Mouse (Mus musculus) lung, postnatal 0 days (tissue): ENCODE data around the gene Khdrbs2. TPM values are rescaled to one million over a fixed set of nuclear protein-coding genes. Genes with fewer than 3 reads are reported as not detected.

ENCODE experiments used
- ATAC-seq: fragments of 200-750 bp; cut with Nextera tagmentation; 2 replicates; pipeline ENCODE4 v1.8.0; 2017; ENCODE audit warnings: moderate library complexity
- DNase-seq: peaks from one replicate; pipeline ENCODE4 v3.0.0-alpha.2; 2016; ENCODE audit warnings: low spot score
- H3K27ac ChIP-seq: fragments of 300-500 bp; sonication (generic); 2 replicates; pipeline ENCODE4 v1.5.1; 2014; ENCODE audit warnings: antibody characterized with exemption, mild to moderate bottlenecking, low read length, mixed read lengths
- H3K27me3 ChIP-seq: fragments of 300-500 bp; sonication (generic); replicated peaks from 2 replicates; pipeline ENCODE4 v1.6.1; 2014; ENCODE audit warnings: low read length, mixed read lengths; ENCODE audit not compliant: insufficient read depth
- H3K36me3 ChIP-seq: fragments of 300-500 bp; sonication (generic); 2 replicates; pipeline ENCODE4 v1.6.1; 2014; ENCODE audit warnings: low read length, mixed read lengths; ENCODE audit not compliant: insufficient read depth
- H3K4me1 ChIP-seq: fragments of 300-500 bp; sonication (generic); 2 replicates; pipeline ENCODE4 v1.6.1; 2014; ENCODE audit warnings: antibody characterized with exemption, low read depth, low read length, mixed read lengths; ENCODE audit not compliant: insufficient read depth
- H3K4me2 ChIP-seq: fragments of 300-500 bp; sonication (generic); replicated peaks from 2 replicates; pipeline ENCODE4 v1.6.1; 2014; ENCODE audit warnings: low read depth, mild to moderate bottlenecking, low read length, moderate library complexity, mixed read lengths
- H3K4me3 ChIP-seq: fragments of 300-500 bp; sonication (generic); 2 replicates; pipeline ENCODE4 v1.5.1; 2014; ENCODE audit warnings: low read depth, low read length
- H3K9ac ChIP-seq: fragments of 300-500 bp; sonication (generic); replicated peaks from 2 replicates; pipeline ENCODE4 v1.6.1; 2014; ENCODE audit warnings: low read depth, mild to moderate bottlenecking
- H3K9me3 ChIP-seq: fragments of 300-500 bp; sonication (generic); 2 replicates; pipeline ENCODE4 v1.6.1; 2016; ENCODE audit warnings: low read length, mixed read lengths
- CTCF ChIP-seq: IDR thresholded peaks from 2 replicates; pipeline ENCODE4 v1.5.1; 2016; ENCODE audit warnings: antibody characterized with exemption, mild to moderate bottlenecking
- EP300 ChIP-seq: IDR thresholded peaks from 2 replicates; pipeline ENCODE4 v1.6.1; 2016; ENCODE audit warnings: antibody characterized with exemption, mild to moderate bottlenecking, control low read depth
- WGBS: fragments of 180-500 bp; shearing (Covaris S2); extraction: QIAGEN DNeasy Blood & Tissue Kit; methylation state at CpG from one replicate; pipeline ENCODE4 v1.1.7; 2014; 5-methylcytosine and 5-hydroxymethylcytosine counted together
- polyA plus RNA-seq: library from polyadenylated mRNA; unstranded; fragments of >200 nt; fragmentation: Nextera tagmentation; extraction: Ambion mirVana; gene quantifications from 2 replicates; pipeline ENCODE4 v1.2.1, GENCODE M21; 2015

Khdrbs2 gene
- polyA plus RNA-seq, 1 experiment from 2014 or later, result 0.12 TPM

DNA sequence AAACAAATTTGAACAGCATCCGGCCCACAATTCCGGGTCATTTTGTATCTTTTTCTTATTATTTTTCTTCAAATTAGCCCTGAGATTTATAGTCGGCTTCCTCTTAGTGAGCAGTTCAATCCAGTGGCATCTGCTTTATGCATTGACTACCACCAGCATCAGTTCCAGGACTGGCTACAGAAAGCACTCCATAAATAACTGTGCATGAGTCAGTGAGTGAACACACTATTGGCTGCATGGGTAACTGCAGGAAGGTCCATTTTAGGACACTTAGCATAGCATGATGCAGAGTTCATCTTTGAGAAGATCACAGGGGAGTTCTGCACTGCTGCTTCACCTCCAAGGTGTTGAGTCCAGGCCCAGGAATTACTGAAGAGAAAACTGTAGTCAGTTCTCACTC lies 258.0 kb downstream of the Khdrbs2 start:
- 83% methylated on average over 3 of the region's 3 CpGs for WGBS
- DNase-seq (no peak), ATAC-seq (no peak)
- no peaks in the 10 kb centered on the region for H3K27me3 ChIP-seq
- H3K36me3 ChIP-seq, result no peaks in the 10 kb centered on the region
- no peaks in the 10 kb centered on the region for H3K4me1 ChIP-seq
- H3K9ac ChIP-seq, result no peak overlapping the region
- no peak overlapping the region for H3K4me2 ChIP-seq
- no peak overlapping the region for H3K27ac ChIP-seq
- no peak overlapping the region for H3K4me3 ChIP-seq
- TF ChIP-seq CTCF (no peak), EP300 (no peak)
- no peaks in the 10 kb centered on the region for H3K9me3 ChIP-seq

DNA sequence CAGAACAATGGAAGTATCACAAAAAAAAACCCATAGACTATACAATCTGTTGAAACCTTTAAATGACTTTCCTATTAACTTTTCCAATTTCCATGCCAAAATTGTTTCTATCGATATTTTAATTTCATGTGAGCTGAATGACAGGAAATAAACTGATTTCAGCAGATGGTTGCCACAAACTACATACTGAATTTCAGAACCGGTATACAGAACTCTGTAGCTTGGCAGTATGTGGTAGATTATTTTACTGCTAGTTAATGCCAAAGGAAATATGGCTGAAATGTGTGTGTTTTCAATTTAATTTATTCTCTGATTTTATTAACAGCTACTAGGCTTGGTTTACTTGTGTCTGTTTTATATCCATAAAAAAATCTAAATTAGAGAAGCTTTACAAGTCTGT lies 260.6 kb downstream of the Khdrbs2 start:
- no peaks in the 10 kb centered on the region for H3K27me3 ChIP-seq
- TF ChIP-seq CTCF, result no peak
- TF ChIP-seq EP300, result no peak

DNA sequence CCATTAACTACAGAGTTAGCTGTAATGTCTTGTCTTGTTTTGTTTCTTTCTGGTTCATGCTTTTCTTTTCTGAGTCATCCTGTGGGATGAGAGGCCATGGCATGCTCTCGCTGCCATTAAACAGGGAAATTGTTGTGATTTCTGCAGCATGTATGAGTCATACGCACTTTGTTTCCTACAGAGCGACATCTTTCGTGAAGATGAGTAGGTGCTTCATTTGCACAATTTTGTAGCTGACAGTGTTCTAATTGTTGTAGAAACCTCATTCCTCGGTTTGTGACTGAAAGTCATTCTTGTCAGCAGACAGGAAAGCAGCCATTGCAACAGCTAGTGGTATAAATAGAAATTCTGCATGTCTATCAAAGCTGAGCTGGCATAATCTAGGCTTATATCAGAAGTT lies 271.4 kb downstream of the Khdrbs2 start:
- no peaks in the 10 kb centered on the region for H3K27me3 ChIP-seq
- DNase-seq (no peak), ATAC-seq (no peak)
- TF ChIP-seq CTCF (no peak), EP300 (no peak)
- no peak overlapping the region for H3K4me2 ChIP-seq
- 79% methylated on average over 5 of the region's 5 CpGs for WGBS
- no peak overlapping the region for H3K9ac ChIP-seq
- no peaks in the 10 kb centered on the region for H3K9me3 ChIP-seq
- no peaks in the 10 kb centered on the region for H3K36me3 ChIP-seq
- no peak overlapping the region for H3K4me3 ChIP-seq
- H3K4me1 ChIP-seq, result no peaks in the 10 kb centered on the region
- no peak overlapping the region for H3K27ac ChIP-seq

More for the DNA sequence above, 260.6 kb downstream of the Khdrbs2 start:
- ATAC-seq, result no peak
- DNase-seq, result no peak
- Histone ChIP-seq H3K4me1 (no peaks in the 10 kb centered on the region), H3K9ac (no peak overlapping the region), H3K4me2 (no peak overlapping the region), H3K4me3 (no peak overlapping the region), H3K36me3 (no peaks in the 10 kb centered on the region), H3K9me3 (no peaks in the 10 kb centered on the region), H3K27ac (no peak overlapping the region)
- 75% methylated on average over 2 of the region's 2 CpGs for WGBS

DNA sequence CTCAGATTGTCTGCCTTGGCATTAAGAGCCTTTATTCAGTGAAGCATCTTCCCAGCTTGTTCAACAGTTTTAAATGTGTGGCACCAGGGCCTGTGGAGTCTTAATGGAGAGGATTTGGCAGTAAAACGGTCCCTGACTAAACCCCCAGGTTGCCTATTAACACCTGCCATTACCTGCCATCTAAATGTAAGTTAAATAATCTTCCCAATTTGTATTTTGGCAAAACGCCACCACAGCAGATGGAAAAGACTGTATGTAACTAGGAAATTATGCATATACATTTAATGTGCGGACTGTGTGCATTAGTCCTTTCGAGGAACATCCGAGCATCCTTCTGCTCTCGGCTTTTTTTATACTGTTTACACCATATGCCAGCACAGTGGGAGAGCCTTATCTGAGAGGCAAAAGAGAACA lies 290.6 kb downstream of the Khdrbs2 start:
- Histone ChIP-seq H3K4me1 (no peaks in the 10 kb centered on the region), H3K27me3 (no peaks in the 10 kb centered on the region), H3K9me3 (no peaks in the 10 kb centered on the region), H3K9ac (no peak overlapping the region), H3K4me3 (no peak overlapping the region), H3K4me2 (no peak overlapping the region), H3K36me3 (no peaks in the 10 kb centered on the region), H3K27ac (no peak overlapping the region)
- no peak for TF ChIP-seq EP300
- TF ChIP-seq CTCF, result no peak
- no peak for ATAC-seq
- WGBS, result 66% methylated on average over 6 of the region's 6 CpGs
- DNase-seq, result no peak

DNA sequence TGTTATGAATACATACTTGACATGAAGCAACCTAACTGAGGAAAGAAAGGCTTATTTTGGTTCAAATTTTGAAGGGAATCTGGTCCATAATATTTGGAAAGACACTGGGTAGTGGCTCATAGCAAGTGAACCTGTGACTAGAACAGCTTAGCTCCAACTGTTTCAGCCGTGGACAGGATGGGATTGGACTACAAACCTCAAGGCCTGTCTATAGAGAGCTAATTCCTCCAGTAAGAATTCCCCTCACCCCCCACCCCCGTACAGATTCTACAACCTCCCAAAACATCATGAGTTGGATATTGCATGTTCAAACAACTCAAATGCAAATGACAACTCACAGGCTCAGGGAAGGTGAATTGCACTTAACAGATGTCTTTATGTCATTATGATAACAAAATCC lies 298.5 kb downstream of the Khdrbs2 start:
- TF ChIP-seq EP300 (no peak), CTCF (no peak)
- no peak for DNase-seq
- no peaks in the 10 kb centered on the region for H3K27me3 ChIP-seq
- no peak overlapping the region for H3K27ac ChIP-seq
- no peaks in the 10 kb centered on the region for H3K36me3 ChIP-seq
- ATAC-seq, result no peak
- H3K9ac ChIP-seq, result no peak overlapping the region
- H3K9me3 ChIP-seq, result no peaks in the 10 kb centered on the region
- no peak overlapping the region for H3K4me3 ChIP-seq
- H3K4me2 ChIP-seq, result no peak overlapping the region
- H3K4me1 ChIP-seq, result no peaks in the 10 kb centered on the region
- WGBS, result 61% methylated on average over 2 of the region's 2 CpGs

DNA sequence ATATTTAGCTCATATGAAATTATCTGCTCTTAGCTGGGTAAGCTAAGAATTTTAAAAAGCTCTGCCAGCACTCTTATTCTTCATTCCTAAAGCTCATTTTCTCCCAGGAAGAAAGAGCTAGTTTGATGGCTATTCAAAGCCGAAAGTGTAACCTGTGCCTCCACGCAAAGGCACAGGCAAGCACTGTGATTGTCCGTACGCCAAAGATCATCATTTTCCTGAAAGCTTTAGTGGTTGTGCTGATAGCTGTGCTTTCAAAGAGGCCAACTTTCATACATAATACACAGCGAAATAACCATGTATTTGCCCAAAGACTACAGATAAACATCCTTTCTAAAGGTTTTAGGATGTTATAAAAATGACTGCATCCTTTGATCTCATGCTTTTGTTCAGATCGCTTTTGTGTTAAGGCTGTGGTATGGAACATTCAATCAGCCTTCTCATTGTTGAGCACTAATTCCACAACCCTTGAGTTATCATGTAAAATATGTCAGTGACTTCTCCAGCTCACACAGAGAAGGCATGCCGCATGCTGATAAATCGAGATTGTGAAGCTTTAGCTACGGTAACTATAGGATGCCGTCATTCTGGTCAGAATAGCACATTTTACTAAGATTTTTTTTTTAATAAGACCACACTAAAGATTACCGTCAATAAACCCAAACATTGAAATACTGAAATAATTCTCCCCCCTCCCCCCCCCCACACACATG lies 299.1 kb downstream of the Khdrbs2 start:
- TF ChIP-seq CTCF (no peak), EP300 (no peak)
- Histone ChIP-seq H3K9me3 (no peaks in the 10 kb centered on the region), H3K4me1 (no peaks in the 10 kb centered on the region), H3K36me3 (no peaks in the 10 kb centered on the region), H3K4me3 (no peak overlapping the region), H3K4me2 (no peak overlapping the region), H3K27me3 (no peaks in the 10 kb centered on the region), H3K9ac (no peak overlapping the region), H3K27ac (no peak overlapping the region)
- ATAC-seq (no peak), DNase-seq (no peak)
- 83% methylated on average over 11 of the region's 11 CpGs for WGBS

DNA sequence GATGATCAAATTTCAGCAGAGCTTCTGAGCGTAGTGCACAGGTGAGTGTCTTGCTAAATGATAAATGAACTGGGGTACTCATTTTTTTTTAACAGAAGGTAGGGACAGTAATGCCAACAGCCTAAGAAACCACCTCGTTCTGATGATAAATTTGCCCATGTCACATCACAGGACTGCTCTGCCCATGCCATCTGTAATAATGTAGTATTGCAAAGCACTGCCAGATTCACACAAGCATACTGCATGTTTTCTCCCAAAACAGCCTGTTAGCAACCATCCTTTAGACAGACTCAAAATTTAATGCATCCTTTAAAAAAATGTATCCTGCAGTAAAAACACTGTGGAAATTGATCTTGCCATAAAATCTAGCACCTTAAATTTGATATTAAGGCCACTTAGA lies 315.4 kb downstream of the Khdrbs2 start:
- DNase-seq (no peak), ATAC-seq (no peak)
- H3K4me1 ChIP-seq, result no peaks in the 10 kb centered on the region
- no peak overlapping the region for H3K27ac ChIP-seq
- H3K4me3 ChIP-seq, result no peak overlapping the region
- no peak overlapping the region for H3K9ac ChIP-seq
- H3K4me2 ChIP-seq, result no peak overlapping the region
- H3K9me3 ChIP-seq, result no peaks in the 10 kb centered on the region
- H3K27me3 ChIP-seq, result no peaks in the 10 kb centered on the region
- H3K36me3 ChIP-seq, result no peaks in the 10 kb centered on the region
- 54% methylated on average over 2 of the region's 2 CpGs for WGBS
- TF ChIP-seq EP300 (no peak), CTCF (no peak)
